Mouse (Mus musculus): Measurements from ENCODE around the gene Abcc12. TPM values are rescaled to one million over a fixed set of nuclear protein-coding genes. Genes with fewer than 3 reads are reported as not detected.

The Abcc12 gene
- polyA plus RNA-seq, 2 experiments: 0.02 TPM; not detected in 1

GRCm38 (mm10) chr8:86555564-86555963 is 24.9 kb downstream of the Abcc12 start:
- TF ChIP-seq CTCF (IDR thresholded peaks at IDR 0.05; ENCODE audit: low read depth): no peak
- no peak for TF ChIP-seq EP300 (IDR thresholded peaks at IDR 0.05; ENCODE audit: low read depth)
- H3K4me1 ChIP-seq (replicated peaks; ENCODE audit: control insufficient read depth in 2 of 2, insufficient read depth in 2 of 2, low read length in 1 of 2): no peaks in the 10 kb centered on the region
- no peaks in the 10 kb centered on the region for H3K9me3 ChIP-seq (ENCODE audit: control insufficient read depth, low read length)
- H3K4me2 ChIP-seq (ENCODE audit: low read depth): no peak overlapping the region
- WGBS (ENCODE audit: insufficient replicate concordance): 39% methylated on average over 2 of the region's 2 CpGs
- no peaks in the 10 kb centered on the region for H3K27me3 ChIP-seq (ENCODE audit: control insufficient read depth, insufficient read depth, low read length)
- no peak overlapping the region for H3K27ac ChIP-seq
- H3K4me3 ChIP-seq (ENCODE audit: insufficient read depth in 1 of 2, low read depth in 2 of 2, low read length in 2 of 2): no peak overlapping the region
- no peak overlapping the region for H3K9ac ChIP-seq (replicated peaks)
- H3K36me3 ChIP-seq (replicated peaks; ENCODE audit: control insufficient read depth, insufficient read depth, low read depth): no peaks in the 10 kb centered on the region
- no peak for DNase-seq (ENCODE audit: low read depth in 3 of 3, low spot score in 3 of 3)
- no peak for ATAC-seq (ENCODE audit: insufficient read depth)

- no peaks in the 10 kb centered on the region for H3K27me3 ChIP-seq (ENCODE audit: control insufficient read depth, insufficient read depth, low read length)
- no peak overlapping the region for H3K4me3 ChIP-seq (ENCODE audit: insufficient read depth in 1 of 2, low read depth in 2 of 2, low read length in 2 of 2)
- ATAC-seq (ENCODE audit: insufficient read depth) (no peak), DNase-seq (ENCODE audit: low read depth in 3 of 3, low spot score in 3 of 3) (no peak)
- no peak for TF ChIP-seq EP300 (IDR thresholded peaks at IDR 0.05; ENCODE audit: low read depth)
- TF ChIP-seq CTCF (IDR thresholded peaks at IDR 0.05; ENCODE audit: low read depth): no peak
- H3K36me3 ChIP-seq (replicated peaks; ENCODE audit: control insufficient read depth, insufficient read depth, low read depth): no peaks in the 10 kb centered on the region
- no peaks in the 10 kb centered on the region for H3K9me3 ChIP-seq (ENCODE audit: control insufficient read depth, low read length)
- no peak overlapping the region for H3K9ac ChIP-seq (replicated peaks)
- no peak overlapping the region for H3K27ac ChIP-seq
- H3K4me1 ChIP-seq (replicated peaks; ENCODE audit: control insufficient read depth in 2 of 2, insufficient read depth in 2 of 2, low read length in 1 of 2): no peaks in the 10 kb centered on the region
- 60% methylated on average over 12 of the region's 12 CpGs for WGBS (ENCODE audit: insufficient replicate concordance)
- no peak overlapping the region for H3K4me2 ChIP-seq (ENCODE audit: low read depth)
Observed at GRCm38 (mm10) chr8:86554220-86554891, 26.1 kb downstream of the Abcc12 start.

GRCm38 (mm10) chr8:86550516-86550915 is 30.0 kb downstream of the Abcc12 start:
- no peak for DNase-seq (ENCODE audit: low read depth in 3 of 3, low spot score in 3 of 3)
- ATAC-seq (ENCODE audit: insufficient read depth): no peak
- TF ChIP-seq CTCF (IDR thresholded peaks at IDR 0.05; ENCODE audit: low read depth): no peak
- no peak for TF ChIP-seq EP300 (IDR thresholded peaks at IDR 0.05; ENCODE audit: low read depth)
- H3K27ac ChIP-seq: no peak overlapping the region
- no peaks in the 10 kb centered on the region for H3K9me3 ChIP-seq (ENCODE audit: control insufficient read depth, low read length)
- WGBS (ENCODE audit: insufficient replicate concordance): 68% methylated on average over 10 of the region's 10 CpGs
- no peak overlapping the region for H3K4me3 ChIP-seq (ENCODE audit: insufficient read depth in 1 of 2, low read depth in 2 of 2, low read length in 2 of 2)
- H3K9ac ChIP-seq (replicated peaks): no peak overlapping the region
- no peaks in the 10 kb centered on the region for H3K36me3 ChIP-seq (replicated peaks; ENCODE audit: control insufficient read depth, insufficient read depth, low read depth)
- H3K4me2 ChIP-seq (ENCODE audit: low read depth): no peak overlapping the region
- no peaks in the 10 kb centered on the region for H3K4me1 ChIP-seq (replicated peaks; ENCODE audit: control insufficient read depth in 2 of 2, insufficient read depth in 2 of 2, low read length in 1 of 2)
- H3K27me3 ChIP-seq (ENCODE audit: control insufficient read depth, insufficient read depth, low read length): no peaks in the 10 kb centered on the region

- Histone ChIP-seq H3K36me3 (replicated peaks; ENCODE audit: control insufficient read depth, insufficient read depth, low read depth) (no peaks in the 10 kb centered on the region), H3K27ac (no peak overlapping the region), H3K9ac (replicated peaks) (no peak overlapping the region), H3K9me3 (ENCODE audit: control insufficient read depth, low read length) (no peaks in the 10 kb centered on the region), H3K4me1 (replicated peaks; ENCODE audit: control insufficient read depth in 2 of 2, insufficient read depth in 2 of 2, low read length in 1 of 2) (no peaks in the 10 kb centered on the region), H3K4me3 (ENCODE audit: insufficient read depth in 1 of 2, low read depth in 2 of 2, low read length in 2 of 2) (no peak overlapping the region), H3K27me3 (ENCODE audit: control insufficient read depth, insufficient read depth, low read length) (no peaks in the 10 kb centered on the region), H3K4me2 (ENCODE audit: low read depth) (no peak overlapping the region)
- 79% methylated on average over 1 of the region's 1 CpGs for WGBS (ENCODE audit: insufficient replicate concordance)
- TF ChIP-seq EP300 (IDR thresholded peaks at IDR 0.05; ENCODE audit: low read depth) (no peak), CTCF (IDR thresholded peaks at IDR 0.05; ENCODE audit: low read depth) (no peak)
- no peak for ATAC-seq (ENCODE audit: insufficient read depth)
- no peak for DNase-seq (ENCODE audit: low read depth in 3 of 3, low spot score in 3 of 3)
Observed at GRCm38 (mm10) chr8:86546001-86546400, 34.5 kb downstream of the Abcc12 start.

- H3K4me2 ChIP-seq (ENCODE audit: low read depth): no peak overlapping the region
- no peak overlapping the region for H3K4me3 ChIP-seq (ENCODE audit: insufficient read depth in 1 of 2, low read depth in 2 of 2, low read length in 2 of 2)
- H3K27me3 ChIP-seq (ENCODE audit: control insufficient read depth, insufficient read depth, low read length): no peaks in the 10 kb centered on the region
- H3K4me1 ChIP-seq (replicated peaks; ENCODE audit: control insufficient read depth in 2 of 2, insufficient read depth in 2 of 2, low read length in 1 of 2): no peaks in the 10 kb centered on the region
- H3K27ac ChIP-seq: no peak overlapping the region
- ATAC-seq (ENCODE audit: insufficient read depth): no peak
- no peaks in the 10 kb centered on the region for H3K36me3 ChIP-seq (replicated peaks; ENCODE audit: control insufficient read depth, insufficient read depth, low read depth)
- no peak for DNase-seq (ENCODE audit: low read depth in 3 of 3, low spot score in 3 of 3)
- H3K9ac ChIP-seq (replicated peaks): no peak overlapping the region
- no peaks in the 10 kb centered on the region for H3K9me3 ChIP-seq (ENCODE audit: control insufficient read depth, low read length)
- 71% methylated on average over 6 of the region's 6 CpGs for WGBS (ENCODE audit: insufficient replicate concordance)
- TF ChIP-seq EP300 (IDR thresholded peaks at IDR 0.05; ENCODE audit: low read depth): no peak
- no peak for TF ChIP-seq CTCF (IDR thresholded peaks at IDR 0.05; ENCODE audit: low read depth)
Observed at GRCm38 (mm10) chr8:86540906-86541305, 39.6 kb downstream of the Abcc12 start.

Measured in liver, embryonic 14.5 days (tissue).